Mouse (Mus musculus): ENCODE results near the gene Mapk9. TPM values are rescaled to one million over a fixed set of nuclear protein-coding genes. Genes with fewer than 3 reads are reported as not detected.

The Mapk9 gene
- polyA plus RNA-seq, 1 experiment: 131 TPM

GRCm38 (mm10) chr11:49876948-49877817 lies 30.6 kb downstream of the Mapk9 start:
- H3K27ac ChIP-seq (ENCODE audit: insufficient read depth, low read length): no peak overlapping the region
- TF ChIP-seq POLR2A (IDR thresholded peaks at IDR 0.05; ENCODE audit: extremely low read depth, insufficient read depth, low read length): no peak
- no peak for TF ChIP-seq CTCF (IDR thresholded peaks at IDR 0.05; ENCODE audit: extremely low read depth, insufficient read depth, low read length)
- no peak overlapping the region for H3K4me3 ChIP-seq (ENCODE audit: insufficient read depth, low read length)
- H3K4me1 ChIP-seq (ENCODE audit: control insufficient read depth, insufficient read depth, low read length): peaks cover 6% of the 10 kb centered on the region

GRCm38 (mm10) chr11:49879950-49880642 lies 33.5 kb downstream of the Mapk9 start:
- no peak overlapping the region for H3K27ac ChIP-seq (ENCODE audit: insufficient read depth, low read length)
- TF ChIP-seq CTCF (IDR thresholded peaks at IDR 0.05; ENCODE audit: extremely low read depth, insufficient read depth, low read length): no peak
- no peak for TF ChIP-seq POLR2A (IDR thresholded peaks at IDR 0.05; ENCODE audit: extremely low read depth, insufficient read depth, low read length)
- H3K4me1 ChIP-seq (ENCODE audit: control insufficient read depth, insufficient read depth, low read length): peaks cover 8% of the 10 kb centered on the region
- no peak overlapping the region for H3K4me3 ChIP-seq (ENCODE audit: insufficient read depth, low read length)

GRCm38 (mm10) chr11:49883394-49883793 lies 36.8 kb downstream of the Mapk9 start:
- TF ChIP-seq CTCF (IDR thresholded peaks at IDR 0.05; ENCODE audit: extremely low read depth, insufficient read depth, low read length) (no peak), POLR2A (IDR thresholded peaks at IDR 0.05; ENCODE audit: extremely low read depth, insufficient read depth, low read length) (no peak)
- Histone ChIP-seq H3K4me1 (ENCODE audit: control insufficient read depth, insufficient read depth, low read length) (peaks cover 2% of the 10 kb centered on the region; the same call in 1 of the 2 replicates), H3K27ac (ENCODE audit: insufficient read depth, low read length) (no peak overlapping the region), H3K4me3 (ENCODE audit: insufficient read depth, low read length) (no peak overlapping the region)

DNA sequence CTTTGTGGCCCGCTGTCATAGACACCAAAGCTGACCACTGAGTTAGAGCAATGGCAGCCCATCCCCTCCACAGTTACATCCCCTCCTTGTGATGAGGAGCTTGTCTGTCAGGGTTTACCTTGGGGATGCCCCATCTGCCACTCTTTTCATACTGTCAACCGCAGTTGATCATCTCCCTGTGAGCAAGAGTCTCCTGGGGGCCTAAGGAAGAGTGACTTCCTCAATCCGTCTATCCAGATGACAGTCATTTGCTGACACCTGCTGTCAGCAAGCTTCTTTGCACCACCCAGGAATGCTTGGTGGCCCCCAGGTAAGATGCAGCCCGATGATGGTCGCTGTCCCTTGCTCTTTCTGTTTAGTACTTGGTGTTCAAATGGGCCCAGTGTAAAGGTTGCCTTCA lies 41.9 kb downstream of the Mapk9 start:
- no peak overlapping the region for H3K27ac ChIP-seq (ENCODE audit: insufficient read depth, low read length)
- H3K4me1 ChIP-seq (ENCODE audit: control insufficient read depth, insufficient read depth, low read length): peaks cover 2% of the 10 kb centered on the region; the same call in 1 of the 2 replicates
- TF ChIP-seq POLR2A (IDR thresholded peaks at IDR 0.05; ENCODE audit: extremely low read depth, insufficient read depth, low read length): no peak
- no peak for TF ChIP-seq CTCF (IDR thresholded peaks at IDR 0.05; ENCODE audit: extremely low read depth, insufficient read depth, low read length)
- H3K4me3 ChIP-seq (ENCODE audit: insufficient read depth, low read length): no peak overlapping the region

GRCm38 (mm10) chr11:49891993-49892392 lies 45.4 kb downstream of the Mapk9 start:
- H3K27ac ChIP-seq (ENCODE audit: insufficient read depth, low read length): no peak overlapping the region
- H3K4me3 ChIP-seq (ENCODE audit: insufficient read depth, low read length): no peak overlapping the region
- TF ChIP-seq POLR2A (IDR thresholded peaks at IDR 0.05; ENCODE audit: extremely low read depth, insufficient read depth, low read length) (no peak), CTCF (IDR thresholded peaks at IDR 0.05; ENCODE audit: extremely low read depth, insufficient read depth, low read length) (no peak)
- no peaks in the 10 kb centered on the region for H3K4me1 ChIP-seq (ENCODE audit: control insufficient read depth, insufficient read depth, low read length)

DNA sequence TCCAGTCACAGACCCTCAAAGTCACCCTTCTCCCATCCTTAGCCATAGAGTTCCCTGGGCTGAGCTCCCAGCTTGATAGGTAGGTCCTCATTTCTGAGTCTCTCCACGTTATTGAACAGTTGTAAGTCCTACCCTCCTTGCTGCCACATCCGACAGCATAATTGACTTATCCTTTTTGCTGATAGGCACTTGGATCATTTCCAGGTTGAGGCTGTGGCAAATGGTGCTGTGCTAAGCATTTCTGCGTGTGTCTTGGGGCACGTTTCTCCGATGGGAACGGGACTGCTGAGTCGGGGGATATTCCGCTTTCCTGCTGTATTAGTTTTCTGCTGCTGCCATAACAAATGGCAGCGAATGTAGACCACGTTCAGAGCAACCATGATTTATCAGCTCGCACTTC lies 47.3 kb downstream of the Mapk9 start:
- Histone ChIP-seq H3K4me3 (ENCODE audit: insufficient read depth, low read length) (no peak overlapping the region), H3K4me1 (ENCODE audit: control insufficient read depth, insufficient read depth, low read length) (no peaks in the 10 kb centered on the region), H3K27ac (ENCODE audit: insufficient read depth, low read length) (no peak overlapping the region)
- no peak for TF ChIP-seq CTCF (IDR thresholded peaks at IDR 0.05; ENCODE audit: extremely low read depth, insufficient read depth, low read length)
- TF ChIP-seq POLR2A (IDR thresholded peaks at IDR 0.05; ENCODE audit: extremely low read depth, insufficient read depth, low read length): no peak

- Histone ChIP-seq H3K27ac (ENCODE audit: insufficient read depth, low read length) (no peak overlapping the region), H3K4me3 (ENCODE audit: insufficient read depth, low read length) (no peak overlapping the region), H3K4me1 (ENCODE audit: control insufficient read depth, insufficient read depth, low read length) (no peaks in the 10 kb centered on the region)
- TF ChIP-seq CTCF (IDR thresholded peaks at IDR 0.05; ENCODE audit: extremely low read depth, insufficient read depth, low read length) (no peak), POLR2A (IDR thresholded peaks at IDR 0.05; ENCODE audit: extremely low read depth, insufficient read depth, low read length) (no peak)
These were observed 49.5 kb downstream of the Mapk9 start for GRCm38 (mm10) chr11:49895966-49896590.

DNA sequence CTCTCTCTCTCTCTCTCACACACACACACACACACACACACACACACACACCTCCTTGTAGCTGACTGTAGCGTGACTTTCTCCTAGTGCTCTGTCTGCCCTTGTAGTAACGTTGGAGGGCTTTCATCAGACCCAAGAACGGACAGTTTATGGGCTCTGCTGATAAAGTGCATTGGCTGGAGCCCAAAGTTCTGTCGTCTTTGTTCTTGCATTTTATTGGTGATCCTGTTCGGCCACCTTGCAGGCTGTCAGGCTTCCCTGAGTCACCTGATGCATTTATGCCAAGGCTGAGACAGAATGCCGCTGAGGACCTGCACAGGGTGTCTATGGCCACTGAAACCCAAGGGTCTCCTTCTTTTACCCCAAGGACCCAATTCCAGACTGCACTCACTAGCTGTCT lies 53.5 kb downstream of the Mapk9 start:
- H3K27ac ChIP-seq (ENCODE audit: insufficient read depth, low read length): no peak overlapping the region
- no peak for TF ChIP-seq POLR2A (IDR thresholded peaks at IDR 0.05; ENCODE audit: extremely low read depth, insufficient read depth, low read length)
- no peak for TF ChIP-seq CTCF (IDR thresholded peaks at IDR 0.05; ENCODE audit: extremely low read depth, insufficient read depth, low read length)
- H3K4me1 ChIP-seq (ENCODE audit: control insufficient read depth, insufficient read depth, low read length): no peaks in the 10 kb centered on the region
- H3K4me3 ChIP-seq (ENCODE audit: insufficient read depth, low read length): no peak overlapping the region

DNA sequence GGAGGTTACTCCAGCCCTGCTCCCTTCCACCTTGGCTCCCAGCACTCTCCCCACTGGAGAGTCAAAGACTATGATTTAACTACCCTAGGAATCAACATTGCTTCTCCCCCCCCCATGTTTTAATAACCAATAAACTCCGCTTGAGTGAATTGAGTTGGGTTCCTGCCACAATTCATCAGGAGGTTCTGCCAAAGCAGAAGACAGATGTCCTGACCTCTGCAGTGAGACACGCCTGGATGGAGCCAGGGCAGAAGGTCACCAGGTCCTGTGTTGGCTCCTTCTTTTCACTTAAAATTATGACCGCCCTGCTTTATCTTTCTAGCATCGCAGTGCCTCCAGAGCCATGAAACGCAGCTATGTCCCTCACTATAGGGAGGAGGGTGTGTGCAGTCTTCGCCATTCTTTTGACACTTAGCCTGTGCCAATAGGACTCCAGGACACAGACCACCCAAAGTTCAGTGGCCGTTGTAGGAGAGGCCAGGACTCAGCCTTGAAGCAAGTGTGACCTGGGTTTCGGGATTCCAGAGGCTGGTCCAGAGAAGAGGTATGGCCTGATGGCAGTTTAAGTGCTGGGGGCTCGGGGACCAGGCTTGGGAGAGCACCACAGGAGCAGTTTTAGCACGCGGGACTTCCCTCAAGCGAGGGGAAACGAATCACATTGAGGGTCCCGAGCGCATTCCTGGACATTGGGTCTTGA lies 54.6 kb downstream of the Mapk9 start:
- TF ChIP-seq CTCF (IDR thresholded peaks at IDR 0.05; ENCODE audit: extremely low read depth, insufficient read depth, low read length) (no peak), POLR2A (IDR thresholded peaks at IDR 0.05; ENCODE audit: extremely low read depth, insufficient read depth, low read length) (no peak)
- H3K27ac ChIP-seq (ENCODE audit: insufficient read depth, low read length): no peak overlapping the region
- H3K4me1 ChIP-seq (ENCODE audit: control insufficient read depth, insufficient read depth, low read length): no peaks in the 10 kb centered on the region
- peak overlapping the region; percentile 57 for H3K4me3 ChIP-seq (ENCODE audit: insufficient read depth, low read length)

All from cortical plate, adult 2 months (tissue).